Mouse (Mus musculus): Measurements from ENCODE around the gene Arl13b.
A peak's percentile ranks its signal among the peaks of the same experiment; 100 is the strongest.

The Arl13b gene

GRCm38 (mm10) chr16:62814491-62814890, 32.3 kb downstream of the Arl13b start, which contains the start of gene Stx19:
TSS of gene Stx19 (plus strand) at chr16:62814676.
- no peak for DNase-seq (ENCODE audit: low read depth, low spot score)

GRCm38 (mm10) chr16:62813790-62814189, 33.0 kb downstream of the Arl13b start:
- DNase-seq (ENCODE audit: low read depth, low spot score) = no peak

- no peak for DNase-seq (ENCODE audit: low read depth, low spot score)
Measured at GRCm38 (mm10) chr16:62810855-62811254, 36.0 kb downstream of the Arl13b start.

- no peak for DNase-seq (ENCODE audit: low read depth, low spot score)
Measured at GRCm38 (mm10) chr16:62807249-62807979, 39.4 kb downstream of the Arl13b start.

- DNase-seq (ENCODE audit: low read depth, low spot score) = no peak
Measured at GRCm38 (mm10) chr16:62804621-62805020, 42.2 kb downstream of the Arl13b start.

- DNase-seq (ENCODE audit: low read depth, low spot score) = no peak
Measured at GRCm38 (mm10) chr16:62799839-62800238, 47.0 kb downstream of the Arl13b start.

- no peak for DNase-seq (ENCODE audit: low read depth, low spot score)
Measured at GRCm38 (mm10) chr16:62799426-62799825, 47.4 kb downstream of the Arl13b start.

GRCm38 (mm10) chr16:62798808-62799207, 48.0 kb downstream of the Arl13b start:
- no peak for DNase-seq (ENCODE audit: low read depth, low spot score)

- DNase-seq (ENCODE audit: low read depth, low spot score) = no peak
Measured at GRCm38 (mm10) chr16:62796608-62797007, 50.2 kb downstream of the Arl13b start.

GRCm38 (mm10) chr16:62786621-62787331, 60.1 kb downstream of the Arl13b start, which contains the start of gene Nsun3:
TSS of gene Nsun3 (minus strand) at chr16:62786818.
- DNase-seq (ENCODE audit: low read depth, low spot score) = peak; percentile 97

GRCm38 (mm10) chr16:62782229-62782628, 64.6 kb downstream of the Arl13b start:
- DNase-seq (ENCODE audit: low read depth, low spot score) = peak; percentile 7

GRCm38 (mm10) chr16:62778282-62778681, 68.6 kb downstream of the Arl13b start:
- no peak for DNase-seq (ENCODE audit: low read depth, low spot score)

- DNase-seq (ENCODE audit: low read depth, low spot score) = no peak
Measured at GRCm38 (mm10) chr16:62776034-62776433, 70.8 kb downstream of the Arl13b start.

- no peak for DNase-seq (ENCODE audit: low read depth, low spot score)
Measured at GRCm38 (mm10) chr16:62773462-62773861, 73.4 kb downstream of the Arl13b start.

- peak; percentile 50 for DNase-seq (ENCODE audit: low read depth, low spot score)
Measured at GRCm38 (mm10) chr16:62758340-62758739, 88.5 kb downstream of the Arl13b start.

GRCm38 (mm10) chr16:62755307-62755706, 91.5 kb downstream of the Arl13b start:
- DNase-seq (ENCODE audit: low read depth, low spot score) = no peak

GRCm38 (mm10) chr16:62753597-62753996, 93.2 kb downstream of the Arl13b start:
- DNase-seq (ENCODE audit: low read depth, low spot score) = no peak

- DNase-seq (ENCODE audit: low read depth, low spot score) = no peak
Measured at GRCm38 (mm10) chr16:62753079-62753478, 93.8 kb downstream of the Arl13b start.

- DNase-seq (ENCODE audit: low read depth, low spot score) = no peak
Measured at GRCm38 (mm10) chr16:62745875-62746274, 101.0 kb downstream of the Arl13b start.
